Mouse (Mus musculus) erythroblast, embryonic 14.5 days (primary cell): Measurements from ENCODE around the gene Col1a1. TPM values are rescaled to one million over a fixed set of nuclear protein-coding genes. Genes with fewer than 3 reads are reported as not detected.

Experiments
- H3K27me3 ChIP-seq: 2 replicates; pipeline ENCODE4 v1.6.1; 2012; ENCODE audit warnings: inconsistent platforms; ENCODE audit not compliant: control insufficient read depth
- H3K36me3 ChIP-seq: 2 replicates; pipeline ENCODE4 v1.6.1; 2012; ENCODE audit warnings: mild to moderate bottlenecking, inconsistent platforms; ENCODE audit not compliant: control insufficient read depth
- H3K4me1 ChIP-seq: 2 replicates; pipeline ENCODE4 v1.6.1; 2012; ENCODE audit warnings: inconsistent platforms; ENCODE audit not compliant: control insufficient read depth
- H3K4me3 ChIP-seq: replicated peaks from 2 replicates; pipeline ENCODE3; 2012; ENCODE audit warnings: moderate library complexity, mild to moderate bottlenecking, inconsistent platforms
- H3K9me3 ChIP-seq: 2 replicates; pipeline ENCODE4 v1.6.1; 2012; ENCODE audit warnings: low read length, inconsistent platforms, mixed read lengths; ENCODE audit not compliant: control insufficient read depth
- GATA1 ChIP-seq: IDR thresholded peaks from 2 replicates; pipeline ENCODE4 v1.6.1; 2012; ENCODE audit warnings: low read length, inconsistent platforms, mixed read lengths
- TAL1 ChIP-seq: IDR thresholded peaks from 3 replicates; pipeline ENCODE4 v1.6.1; 2012; ENCODE audit warnings: low read length, inconsistent platforms, mixed read lengths
- polyA plus RNA-seq: library from polyadenylated mRNA; stranded (reverse); fragments of >175 nt; gene quantifications from 2 replicates; pipeline ENCODE4 v1.2.3, GENCODE M21; 2012

Col1a1 gene
- polyA plus RNA-seq = 0.01 TPM in 2 replicates

GRCm38 (mm10) chr11:94936045-94936444 is at the start of gene Col1a1:
Col1a1 (plus strand) TSS chr11:94936224.
- no peaks in the 10 kb centered on the region for H3K9me3 ChIP-seq
- peaks cover 88% of the 10 kb centered on the region for H3K27me3 ChIP-seq
- peaks cover 15% of the 10 kb centered on the region for H3K4me1 ChIP-seq
- H3K4me3 ChIP-seq = no peak within 1 kb of the TSS
- TF ChIP-seq TAL1 (no peak), GATA1 (no peak)
- no peaks in the 10 kb centered on the region for H3K36me3 ChIP-seq

GRCm38 (mm10) chr11:94891155-94891554 is 44.9 kb upstream of the Col1a1 start:
- no peak for TF ChIP-seq TAL1
- TF ChIP-seq GATA1 = no peak
- Histone ChIP-seq H3K4me3 (no peak overlapping the region), H3K9me3 (no peaks in the 10 kb centered on the region), H3K27me3 (peaks cover 4% of the 10 kb centered on the region; the same call in 1 of the 2 replicates), H3K36me3 (no peaks in the 10 kb centered on the region), H3K4me1 (no peaks in the 10 kb centered on the region)

GRCm38 (mm10) chr11:94896753-94897376 is 39.2 kb upstream of the Col1a1 start:
- Histone ChIP-seq H3K27me3 (peaks cover 2% of the 10 kb centered on the region; the same call in 1 of the 2 replicates), H3K36me3 (no peaks in the 10 kb centered on the region), H3K4me1 (no peaks in the 10 kb centered on the region), H3K4me3 (no peak overlapping the region), H3K9me3 (no peaks in the 10 kb centered on the region)
- TF ChIP-seq TAL1 (no peak), GATA1 (no peak)

GRCm38 (mm10) chr11:94901231-94901630 is 34.8 kb upstream of the Col1a1 start:
- Histone ChIP-seq H3K9me3 (no peaks in the 10 kb centered on the region), H3K27me3 (no peaks in the 10 kb centered on the region), H3K4me3 (no peak overlapping the region), H3K36me3 (no peaks in the 10 kb centered on the region), H3K4me1 (no peaks in the 10 kb centered on the region)
- no peak for TF ChIP-seq TAL1
- no peak for TF ChIP-seq GATA1

GRCm38 (mm10) chr11:94904306-94904705 is 31.7 kb upstream of the Col1a1 start:
- Histone ChIP-seq H3K9me3 (no peaks in the 10 kb centered on the region), H3K27me3 (no peaks in the 10 kb centered on the region; the same call in 1 of the 2 replicates), H3K4me1 (no peaks in the 10 kb centered on the region), H3K36me3 (no peaks in the 10 kb centered on the region), H3K4me3 (no peak overlapping the region)
- TF ChIP-seq TAL1 (no peak), GATA1 (no peak)

- H3K9me3 ChIP-seq = no peaks in the 10 kb centered on the region
- peaks cover 2% of the 10 kb centered on the region; the same call in 1 of the 2 replicates for H3K4me1 ChIP-seq
- H3K27me3 ChIP-seq = no peaks in the 10 kb centered on the region; the same call in 1 of the 2 replicates
- H3K4me3 ChIP-seq = no peak overlapping the region
- H3K36me3 ChIP-seq = no peaks in the 10 kb centered on the region
- TF ChIP-seq GATA1 = no peak
- no peak for TF ChIP-seq TAL1
Measured at GRCm38 (mm10) chr11:94910971-94911370, 25.1 kb upstream of the Col1a1 start.

- no peaks in the 10 kb centered on the region for H3K9me3 ChIP-seq
- H3K4me3 ChIP-seq = no peak overlapping the region
- no peaks in the 10 kb centered on the region; the same call in 1 of the 2 replicates for H3K27me3 ChIP-seq
- peaks cover 2% of the 10 kb centered on the region; the same call in 1 of the 2 replicates for H3K4me1 ChIP-seq
- TF ChIP-seq TAL1 (no peak), GATA1 (no peak)
- no peaks in the 10 kb centered on the region for H3K36me3 ChIP-seq
Measured at GRCm38 (mm10) chr11:94912568-94912967, 23.5 kb upstream of the Col1a1 start.

- TF ChIP-seq TAL1 = no peak
Measured at GRCm38 (mm10) chr11:94913302-94914090, 22.5 kb upstream of the Col1a1 start.

GRCm38 (mm10) chr11:94915675-94916403 is 20.2 kb upstream of the Col1a1 start:
- Histone ChIP-seq H3K9me3 (no peaks in the 10 kb centered on the region), H3K4me1 (peaks cover 2% of the 10 kb centered on the region; the same call in 1 of the 2 replicates), H3K4me3 (no peak overlapping the region), H3K36me3 (no peaks in the 10 kb centered on the region), H3K27me3 (no peaks in the 10 kb centered on the region)
- TF ChIP-seq GATA1 (no peak), TAL1 (no peak)

More at GRCm38 (mm10) chr11:94913302-94914090, 22.5 kb upstream of the Col1a1 start:
- H3K9me3 ChIP-seq = no peaks in the 10 kb centered on the region
- no peak overlapping the region for H3K4me3 ChIP-seq
- H3K36me3 ChIP-seq = no peaks in the 10 kb centered on the region
- H3K4me1 ChIP-seq = peaks cover 2% of the 10 kb centered on the region; the same call in 1 of the 2 replicates
- H3K27me3 ChIP-seq = no peaks in the 10 kb centered on the region
